Mouse (Mus musculus): ENCODE measurements at regions not wholly inside any gene's neighbourhood (a gene's known extent, or its start where the extent isn't known, plus 50 kb on each side); places are given as distances from the start of the nearest gene placed in this dataset.
"Not testable (repeated sequence)": the region's sequence is repeated elsewhere in the genome, so short reads cannot be mapped to it uniquely, and the experiment has no call there.

DNA sequence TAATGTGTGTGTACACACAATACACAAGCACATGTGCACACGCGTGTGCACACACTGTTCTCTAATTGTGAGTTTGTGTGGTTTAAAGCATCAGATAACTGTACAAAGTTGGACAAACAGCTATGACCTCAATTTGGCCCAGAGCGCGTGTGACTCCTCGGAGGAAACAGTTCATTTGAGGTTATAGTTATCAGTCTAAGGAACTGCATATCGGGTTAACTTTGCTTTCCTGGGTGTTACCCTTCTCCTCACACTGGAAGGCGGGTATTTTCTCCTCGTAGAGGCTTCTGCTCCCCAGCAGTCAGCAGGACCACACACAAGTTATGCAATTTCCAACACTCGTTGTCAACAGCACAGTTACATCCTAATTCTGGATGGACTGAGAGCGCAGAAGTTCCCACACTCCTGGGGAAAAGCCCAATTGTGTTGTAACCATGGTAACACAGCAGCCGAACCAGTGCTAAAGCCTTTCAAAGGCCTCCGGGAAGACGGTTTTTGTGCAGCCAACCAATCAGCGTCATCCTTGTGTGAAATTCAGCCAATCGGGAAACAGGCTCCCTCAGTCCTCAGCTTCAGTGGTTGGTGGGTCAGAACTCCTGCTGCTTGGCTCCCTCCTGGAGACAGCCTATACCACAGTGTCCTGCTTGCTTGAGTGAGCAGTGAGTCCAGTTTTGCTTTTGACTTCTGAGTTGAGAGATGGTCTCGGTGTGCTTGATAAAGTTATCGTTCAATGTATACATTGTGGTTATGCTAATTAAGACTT lies 198.6 kb upstream of the Hs6st1 start:
- peak; percentile 70 to 71 for DNase-seq (ENCODE audit: low spot score in 2 of 2)

DNA sequence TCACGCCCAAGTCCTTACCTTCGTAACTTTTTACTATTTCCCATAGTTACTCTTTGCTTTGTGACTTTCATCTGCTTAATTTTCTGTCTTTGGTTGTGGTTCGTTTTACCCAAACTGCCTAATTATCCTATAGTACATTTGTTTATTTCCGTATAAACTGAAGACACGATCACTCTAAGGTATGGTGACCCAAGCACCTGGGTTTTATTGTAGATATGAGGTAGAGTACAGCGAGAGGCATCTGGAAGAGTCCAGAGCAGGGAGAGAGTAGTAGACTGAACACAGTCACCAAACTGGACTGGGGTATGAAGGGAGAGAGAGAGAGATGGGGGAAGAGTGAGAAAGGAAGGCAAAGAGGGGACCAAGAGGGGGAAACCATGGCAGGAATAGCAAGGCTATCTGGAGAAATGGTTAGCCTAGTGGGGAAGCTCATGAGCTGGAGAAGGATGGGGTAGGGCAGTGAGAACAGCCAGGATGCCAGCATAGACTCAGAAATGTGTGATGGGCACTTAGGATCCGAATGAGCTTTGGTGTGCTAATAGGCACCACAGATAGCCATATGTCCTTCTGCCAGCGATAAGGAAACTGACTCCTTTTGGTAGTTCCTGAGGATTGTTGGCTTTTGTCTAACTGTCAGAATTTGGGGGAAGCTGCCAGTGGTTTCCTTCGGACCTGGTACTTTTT lies 197.9 kb upstream of the Hs6st1 start:
- no peak for DNase-seq (ENCODE audit: low spot score in 2 of 2)

DNA sequence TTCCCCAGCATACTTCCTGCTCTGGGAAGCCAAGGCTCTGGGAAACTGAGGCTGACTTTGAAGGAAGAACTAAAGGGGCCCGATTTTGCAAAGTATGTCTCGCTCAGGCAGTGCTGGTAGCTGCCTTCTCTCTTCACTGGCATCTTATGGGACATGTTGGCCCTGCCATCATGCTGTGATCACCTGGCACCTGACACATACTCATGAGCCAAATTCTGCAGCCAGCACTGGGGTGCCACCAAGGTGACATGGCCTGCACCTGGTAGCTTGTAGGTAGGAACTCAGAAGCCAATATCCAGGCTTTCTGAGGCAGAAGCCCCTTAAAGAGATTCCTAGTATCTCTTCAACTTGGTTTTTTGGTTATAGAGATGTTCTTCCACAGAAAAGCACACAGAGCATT lies 195.2 kb upstream of the Hs6st1 start:
- DNase-seq (ENCODE audit: low spot score in 2 of 2) = no peak

DNA sequence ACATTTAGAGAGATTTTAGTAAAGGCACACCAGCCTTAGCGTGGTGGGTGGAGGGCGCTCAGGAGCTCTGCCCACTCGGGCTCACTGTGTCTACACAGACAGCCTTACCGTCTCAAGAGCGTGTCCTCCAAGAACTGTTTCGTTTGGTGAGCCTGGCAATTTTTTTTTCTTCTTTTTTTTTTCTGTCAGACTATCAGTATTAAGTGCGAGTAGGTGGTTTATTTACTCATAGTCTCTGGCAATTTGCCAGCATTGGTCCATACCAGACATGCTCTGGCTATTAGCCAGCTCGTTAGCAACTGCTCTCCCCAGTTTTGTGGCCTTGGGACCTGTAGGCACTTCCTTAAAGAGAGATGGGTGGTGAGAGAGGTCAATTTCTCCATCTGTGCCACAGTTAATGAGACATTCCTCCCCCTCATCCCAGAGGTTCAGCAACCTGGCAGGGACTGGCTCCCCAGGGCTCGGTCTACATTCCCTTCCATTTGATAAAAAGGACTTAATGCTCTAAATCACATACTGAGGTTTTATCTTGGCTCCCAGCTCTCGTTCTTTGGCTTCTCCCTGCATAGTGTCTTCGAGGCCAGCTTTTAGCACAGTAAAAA lies 192.9 kb upstream of the Hs6st1 start:
- no peak for DNase-seq (ENCODE audit: low spot score in 2 of 2)

DNA sequence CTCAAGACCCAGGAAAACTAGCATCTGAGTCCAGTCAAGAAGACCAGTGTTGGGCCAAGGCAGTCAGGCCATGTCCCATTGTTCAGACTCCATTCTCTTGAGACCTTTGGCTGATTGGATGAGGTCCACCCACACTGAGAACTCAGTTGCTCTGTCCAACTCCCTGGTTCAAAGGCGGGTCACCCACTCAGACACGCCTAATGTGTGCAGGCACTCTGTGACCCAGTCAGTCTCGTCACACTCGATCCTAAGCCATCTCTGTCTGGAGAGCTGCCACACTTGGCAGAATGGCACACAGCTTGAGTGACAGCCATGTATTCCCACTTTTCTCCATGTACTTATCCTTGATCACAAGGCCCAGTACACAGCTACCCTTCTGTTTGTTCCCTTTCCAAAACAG lies 189.8 kb upstream of the Hs6st1 start:
- no peak for DNase-seq (ENCODE audit: low spot score in 2 of 2)

DNA sequence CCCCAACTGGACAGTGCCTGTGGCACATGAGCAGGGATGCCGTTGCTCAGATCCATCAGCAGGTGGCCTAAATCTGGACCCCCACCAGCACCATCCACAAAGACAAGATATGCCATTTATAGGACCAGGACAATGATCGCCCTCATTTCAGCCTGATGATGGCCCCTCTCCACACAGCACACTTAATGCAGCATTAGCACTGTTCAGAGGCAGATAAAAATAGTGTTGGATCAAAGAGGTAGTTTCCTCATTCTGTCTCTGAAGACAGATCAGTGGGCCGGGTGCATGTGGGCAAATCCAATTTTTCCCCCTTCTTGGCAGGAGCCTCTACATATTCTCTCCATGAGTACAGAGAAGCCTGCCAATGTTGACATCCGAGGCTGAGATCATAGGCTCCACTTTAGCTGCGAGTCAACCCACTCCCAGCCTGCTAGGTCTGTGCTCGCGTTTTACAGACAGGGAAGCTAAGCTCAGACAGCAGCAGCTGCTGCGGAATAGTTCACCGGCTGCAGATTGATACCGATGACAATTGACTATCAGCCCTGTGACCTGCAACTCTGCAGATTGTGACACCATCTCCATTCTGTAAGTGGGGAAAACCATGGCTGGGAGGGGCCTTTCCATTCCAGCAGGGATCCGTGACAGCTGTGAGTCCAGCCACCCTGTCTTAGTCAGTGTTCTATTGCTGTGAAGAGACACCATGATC lies 188.7 kb upstream of the Hs6st1 start:
- no peak for DNase-seq (ENCODE audit: low spot score in 2 of 2)

DNA sequence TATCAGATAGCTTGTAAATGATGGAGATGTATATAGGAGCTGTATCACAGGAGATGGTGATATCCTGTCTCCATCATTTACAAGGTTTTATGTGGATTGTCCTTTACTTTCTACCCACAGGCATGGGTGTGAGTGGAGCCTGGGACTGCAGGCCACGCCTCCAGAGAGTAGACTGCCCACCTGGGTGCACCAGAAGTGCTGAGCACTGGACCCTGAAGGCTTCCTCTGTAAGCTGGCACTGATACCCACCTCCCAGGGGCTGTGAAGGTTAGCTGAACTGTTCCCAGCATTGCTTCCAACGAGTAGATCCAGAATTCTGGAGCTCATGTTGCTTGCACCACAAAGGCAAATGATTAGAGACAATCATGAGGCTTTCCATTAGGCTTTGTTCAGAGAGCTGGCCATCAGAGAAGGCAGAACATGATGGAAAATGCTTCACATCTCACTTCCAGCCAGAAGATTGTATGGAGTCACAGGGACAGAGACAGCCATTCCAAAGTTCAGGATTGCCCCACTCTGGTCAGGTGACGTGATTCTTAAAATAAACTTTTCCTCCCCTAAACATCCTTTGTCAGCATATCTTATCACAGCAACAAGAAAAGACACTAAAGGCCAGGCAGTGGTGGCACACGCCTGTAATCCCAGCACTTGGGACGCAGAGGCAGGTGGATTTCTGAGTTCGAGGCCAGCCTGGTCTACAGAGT lies 187.5 kb upstream of the Hs6st1 start:
- DNase-seq (ENCODE audit: low spot score in 2 of 2) = no peak

DNA sequence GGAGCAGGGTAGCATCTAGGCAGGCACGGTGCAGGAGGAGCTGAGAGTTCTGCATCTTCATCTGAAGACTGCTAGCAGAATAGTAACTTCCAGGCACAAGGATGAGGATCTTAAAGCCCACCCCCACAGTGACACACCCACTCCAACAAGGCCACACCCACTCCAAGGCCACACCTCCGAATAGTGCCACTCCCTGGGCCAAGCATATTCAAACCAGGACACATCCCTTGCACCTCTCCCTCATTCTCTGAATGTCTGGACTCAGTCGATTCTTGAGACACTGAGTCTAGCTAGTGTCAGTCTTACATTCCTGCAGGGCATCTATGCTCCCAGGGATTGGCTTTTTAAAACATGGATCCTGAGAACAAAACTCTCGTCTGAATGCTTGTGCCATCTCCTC lies 186.7 kb upstream of the Hs6st1 start:
- no peak for DNase-seq (ENCODE audit: low spot score in 2 of 2)

DNA sequence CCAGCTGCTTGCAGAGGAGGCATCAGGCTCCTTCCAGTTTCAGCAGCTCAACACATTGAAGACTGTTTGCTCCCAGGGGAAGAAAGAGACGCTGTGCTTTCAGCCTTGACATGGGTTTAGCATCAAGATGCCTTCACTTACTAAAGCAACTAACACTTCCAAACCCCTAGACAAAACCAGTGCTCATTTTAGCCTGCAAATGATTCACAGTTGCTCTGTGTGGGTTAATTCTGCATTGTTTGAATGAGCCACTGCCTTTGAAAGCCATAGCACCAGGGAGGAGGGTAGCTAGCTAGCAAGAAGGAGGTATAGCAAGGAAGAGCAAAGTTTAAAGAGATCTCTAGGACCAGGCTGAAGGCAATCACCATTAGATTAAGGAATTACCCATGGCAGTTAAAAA lies 186.1 kb upstream of the Hs6st1 start:
- DNase-seq (ENCODE audit: low spot score in 2 of 2) = no peak

DNA sequence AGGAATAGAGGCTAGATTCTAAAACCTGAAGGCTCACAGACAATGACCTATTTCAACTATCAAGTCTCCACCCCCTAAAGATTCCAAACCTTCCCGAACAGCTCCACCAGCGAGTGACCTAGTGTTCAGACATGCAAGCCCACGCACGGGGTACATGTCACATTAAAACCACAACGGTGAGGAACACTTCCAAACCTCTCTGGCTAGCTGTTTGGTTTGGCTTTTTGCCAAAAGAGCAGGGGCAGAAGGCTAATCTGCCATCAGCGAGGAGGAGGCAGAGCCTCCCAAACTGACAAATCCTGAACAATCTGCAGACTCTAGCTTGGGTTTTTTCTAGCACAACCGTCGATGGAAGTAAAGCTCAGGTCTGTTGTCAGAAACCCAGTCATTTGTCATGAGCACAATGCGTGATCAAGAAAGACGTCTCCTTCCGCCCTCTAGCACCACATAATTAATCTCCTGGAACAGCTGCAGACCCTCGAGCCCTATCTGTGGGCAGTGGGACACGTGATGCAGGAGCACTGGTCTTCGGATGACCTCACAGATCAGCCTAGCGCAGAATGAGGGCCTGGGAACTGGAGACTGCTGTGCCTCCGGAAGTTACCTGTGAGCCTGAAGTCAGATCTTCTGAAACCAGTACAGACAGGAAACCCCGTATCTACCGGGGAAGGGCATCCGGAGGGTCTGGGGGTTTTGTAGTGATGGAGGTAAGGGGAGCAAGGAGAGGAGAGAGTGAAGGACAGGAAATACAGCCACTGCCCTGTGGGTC lies 178.3 kb upstream of the Hs6st1 start:
- no peak for DNase-seq (ENCODE audit: low spot score in 2 of 2)

DNA sequence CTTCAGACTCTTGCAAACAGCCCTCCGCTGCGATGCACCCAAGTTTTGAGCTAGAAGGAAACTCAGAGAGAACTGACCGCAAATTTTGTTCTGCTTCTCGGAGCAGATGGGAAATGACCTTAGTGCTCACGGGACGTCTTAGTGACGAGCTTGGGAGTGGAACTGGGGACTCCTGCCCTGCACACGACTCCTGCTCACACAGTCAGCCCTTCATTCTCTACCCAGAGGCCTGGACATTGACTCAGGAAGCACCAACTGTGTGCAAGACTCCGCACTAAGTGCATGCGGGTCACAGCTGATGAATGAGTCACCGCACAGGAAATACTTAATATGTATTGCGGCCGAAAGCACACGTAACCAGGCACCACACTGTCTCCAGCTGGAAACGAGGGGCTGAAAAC lies 177.7 kb upstream of the Hs6st1 start:
- DNase-seq (ENCODE audit: low spot score in 2 of 2) = peak in 1 of 2 experiments; percentile 3

DNA sequence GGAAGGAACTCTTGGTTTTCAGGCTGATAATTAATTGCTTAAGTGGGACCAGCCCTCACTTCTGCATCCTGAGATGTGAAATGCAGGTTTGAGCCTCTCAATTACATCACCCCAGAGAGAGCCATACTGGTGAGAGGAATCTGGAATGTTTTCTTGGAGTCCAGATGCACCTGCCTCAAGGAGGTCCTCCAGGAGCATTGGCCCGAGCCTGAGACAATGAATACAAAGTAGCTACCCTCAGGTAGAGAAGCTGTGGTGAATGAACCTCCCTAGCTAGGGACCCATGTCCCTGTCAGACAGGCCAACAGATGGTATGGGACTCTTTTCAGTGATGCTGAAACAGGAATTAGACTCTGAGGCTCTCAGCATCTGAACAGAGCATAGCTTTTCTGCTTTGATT lies 168.7 kb upstream of the Hs6st1 start:
- DNase-seq (ENCODE audit: low spot score in 2 of 2) = no peak

DNA sequence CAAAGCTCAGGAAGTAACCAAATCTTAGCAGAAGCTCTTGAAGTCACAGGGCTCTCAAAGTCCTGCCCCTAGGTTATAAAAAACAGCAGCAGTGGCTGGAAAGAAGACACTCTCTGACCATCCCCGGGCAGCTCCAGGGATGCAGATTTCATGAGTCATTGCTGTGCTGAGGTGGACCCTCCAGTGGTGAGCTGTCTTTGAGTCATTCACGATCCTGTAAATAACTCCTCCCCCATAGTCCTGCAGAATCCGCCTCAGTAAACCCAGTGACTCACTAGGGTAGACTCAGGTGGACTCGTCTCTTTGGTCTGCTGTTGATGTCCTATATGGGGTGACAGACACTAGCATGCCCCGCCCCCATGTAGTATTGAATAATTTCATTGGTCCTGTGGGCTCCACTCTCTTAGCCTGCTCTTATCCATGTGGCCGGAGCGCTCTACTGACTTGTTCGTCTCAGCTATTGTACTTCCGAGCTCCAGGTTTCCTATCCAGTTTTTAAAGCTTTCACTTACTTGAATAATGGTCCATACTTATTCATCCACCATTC lies 164.1 kb upstream of the Hs6st1 start:
- no peak for DNase-seq (ENCODE audit: low spot score in 2 of 2)

DNA sequence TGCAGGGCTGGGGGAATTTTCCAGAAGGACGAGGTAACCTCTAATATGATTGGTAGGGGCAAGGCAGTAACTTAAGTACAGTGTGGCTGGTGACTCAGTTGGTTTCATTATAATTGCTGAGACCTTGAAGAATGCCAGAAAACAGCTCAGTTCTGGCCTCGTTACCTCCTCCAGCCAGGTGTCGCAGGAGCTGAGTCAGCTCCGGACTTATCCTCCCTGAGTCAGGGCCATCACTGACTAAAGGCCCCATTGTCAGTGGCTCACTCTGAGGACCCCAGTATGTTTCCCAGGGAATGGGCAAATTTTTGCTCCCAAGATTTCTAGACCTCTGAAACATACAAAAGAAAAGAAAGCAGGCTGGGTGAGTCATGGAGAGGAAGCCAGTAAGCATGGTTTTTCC lies 154.6 kb upstream of the Hs6st1 start:
- no peak for DNase-seq (ENCODE audit: low spot score in 2 of 2)

DNA sequence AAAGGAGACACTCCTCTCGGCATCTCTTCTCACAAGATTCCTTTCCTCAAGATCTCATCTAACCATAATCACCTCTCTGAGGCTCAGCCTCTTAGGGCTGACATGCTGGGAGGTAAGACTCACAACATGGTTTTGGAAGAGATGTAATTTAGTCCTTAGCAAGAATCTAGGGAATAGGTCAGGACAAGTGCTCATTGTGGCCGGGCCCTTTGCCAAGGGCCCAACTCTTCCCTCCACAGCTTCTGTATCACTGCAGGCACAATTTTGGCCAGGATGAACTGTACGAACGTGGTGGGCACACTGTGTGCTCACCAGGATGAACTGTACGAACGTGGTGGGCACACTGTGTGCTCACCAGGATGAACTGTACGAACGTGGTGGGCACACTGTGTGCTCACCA lies 154.0 kb upstream of the Hs6st1 start:
- DNase-seq (ENCODE audit: low spot score in 2 of 2) = not testable (repeated sequence)

DNA sequence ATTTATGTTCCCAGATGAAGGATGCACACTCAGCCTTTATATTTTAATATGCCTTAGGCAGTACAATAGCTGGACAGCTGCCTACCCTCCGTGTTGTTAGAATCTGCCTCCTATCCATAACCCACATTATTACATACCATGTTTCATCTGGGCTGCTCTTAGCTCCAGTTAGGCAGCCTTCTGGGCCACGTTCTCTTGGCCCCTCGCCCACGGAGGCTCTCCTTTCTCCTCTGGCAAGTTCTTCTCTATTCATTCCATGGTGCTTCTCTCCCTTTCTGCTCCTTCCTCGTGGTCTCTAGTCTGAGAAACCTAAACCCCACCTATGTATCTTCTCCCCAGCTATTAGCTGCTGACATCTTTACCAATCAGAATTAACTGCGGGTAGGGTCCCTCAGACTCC lies 152.7 kb upstream of the Hs6st1 start:
- no peak for DNase-seq (ENCODE audit: low spot score in 2 of 2)

DNA sequence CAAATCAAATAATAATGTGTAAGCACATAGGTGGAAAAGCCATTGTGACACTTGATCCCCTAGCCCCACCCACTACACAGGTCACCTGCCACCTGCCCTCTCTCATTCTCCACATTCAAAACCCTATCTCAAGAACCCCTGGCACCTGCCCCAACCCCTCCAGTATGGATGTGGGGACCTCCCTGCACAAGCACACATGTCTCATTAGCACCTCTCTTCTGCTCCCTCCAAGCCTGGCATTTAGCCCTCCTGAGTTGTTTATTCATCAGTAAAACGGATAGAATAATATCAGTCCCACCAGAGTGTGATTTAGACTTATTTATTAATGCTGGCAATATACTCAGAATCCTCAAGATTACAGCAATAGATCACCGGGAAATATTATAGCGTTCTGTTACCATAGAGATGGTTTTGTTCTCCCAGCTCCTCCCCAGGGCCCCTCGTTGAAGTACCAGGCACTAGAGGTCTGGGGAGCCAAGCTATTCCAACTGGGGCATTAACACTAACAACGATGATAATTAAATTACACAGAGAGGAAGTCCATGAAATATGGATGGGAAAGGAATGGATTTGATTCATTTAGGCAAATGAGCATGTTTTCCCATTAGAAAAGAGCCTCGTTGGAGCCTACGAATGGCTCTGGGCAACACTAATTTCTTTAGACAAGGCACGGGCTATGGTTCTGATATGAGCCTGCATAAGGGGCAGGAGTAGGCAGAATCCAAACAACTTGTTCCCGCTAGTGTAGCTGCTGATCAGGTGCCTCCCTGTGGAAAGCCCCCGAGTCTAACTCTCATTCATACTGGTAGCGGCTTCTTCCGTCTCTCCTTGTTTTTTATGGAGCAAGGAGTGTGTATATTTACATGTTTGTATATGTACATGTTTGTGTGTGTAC lies 148.1 kb upstream of the Hs6st1 start:
- no peak for DNase-seq (ENCODE audit: low spot score in 2 of 2)

DNA sequence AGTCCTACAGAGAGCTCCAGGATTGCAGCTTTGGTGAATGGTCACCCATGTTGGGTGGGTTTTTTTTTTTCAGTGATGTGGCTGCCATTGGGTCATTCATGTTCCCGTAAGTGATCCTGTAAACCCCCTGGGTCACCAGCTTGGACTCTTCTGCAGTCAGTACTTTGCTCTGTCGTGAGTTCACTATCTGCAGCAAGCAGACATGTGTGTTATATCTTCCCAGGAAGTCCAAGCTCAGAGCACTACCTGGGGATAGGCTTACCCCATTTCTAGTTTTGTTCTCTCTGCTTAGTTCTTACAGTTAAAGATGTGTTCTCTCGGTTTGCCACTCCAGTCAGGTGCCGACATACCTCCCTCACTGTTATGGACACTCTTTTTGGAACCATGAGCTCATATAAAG lies 143.4 kb upstream of the Hs6st1 start:
- no peak for DNase-seq (ENCODE audit: low spot score in 2 of 2)

DNA sequence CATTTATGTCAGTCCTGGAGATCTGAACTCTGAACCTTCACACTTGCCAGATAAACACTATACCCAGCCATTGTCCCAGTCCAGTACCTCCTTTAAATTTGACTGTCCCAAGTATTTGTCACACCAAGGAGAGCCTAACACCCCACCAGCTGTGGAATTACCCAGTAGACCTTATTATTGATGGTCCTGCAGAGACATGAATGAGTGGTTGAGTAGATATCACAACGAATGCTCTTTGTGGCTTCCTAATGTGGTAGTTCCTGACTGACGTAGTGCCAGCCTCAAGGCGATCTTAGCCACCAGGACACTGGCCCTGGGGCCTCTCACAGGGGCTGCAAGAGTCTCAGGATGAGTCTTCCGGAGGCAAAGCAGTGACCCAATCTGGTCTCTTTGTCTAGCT lies 142.9 kb upstream of the Hs6st1 start:
- no peak for DNase-seq (ENCODE audit: low spot score in 2 of 2)
